Comparison of ENCODE assay signal across 25 mouse cellular contexts in the genomic region with DNA sequence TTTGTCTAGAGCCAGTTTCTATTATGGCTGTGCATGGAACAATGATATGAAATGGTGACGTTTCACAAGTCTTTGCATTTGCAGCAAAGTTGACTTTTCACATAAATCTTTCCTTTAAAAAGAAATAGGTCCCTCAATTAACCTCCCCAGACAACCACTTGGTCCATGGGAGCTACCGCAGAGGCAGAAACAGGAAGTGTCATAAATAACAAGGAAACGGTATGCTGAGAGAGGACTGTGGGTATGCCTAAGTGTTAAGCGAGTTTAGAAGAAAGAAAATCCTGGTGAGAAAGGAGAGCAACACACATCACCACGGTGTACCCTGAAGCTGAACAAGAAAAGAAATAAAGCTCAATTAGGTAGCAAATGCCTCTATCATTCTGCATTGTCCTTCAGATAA.
DNase-seq lines count a peak whose midpoint lies in the region; ATAC-seq and TF ChIP-seq lines count a peak whose summit lies in the region.
"Had no signal": no experiment of that assay in that cellular context is flagged by ENCODE, and none has a peak within 500 bp of the region (broad histone marks: within the 10 kb centered on the region; RNA-seq: fewer than 3 reads in every experiment).

No protein-coding gene starts in this region.

- no peaks in the 10 kb centered on the region for H3K9me3 ChIP-seq in lung, postnatal 0 days (ENCODE audit: low read length)
- no peaks in the 10 kb centered on the region for H3K9me3 ChIP-seq in forebrain, embryonic 14.5 days (replicated peaks; ENCODE audit: control insufficient read depth, low read length)
- H3K9me3 ChIP-seq: forebrain, embryonic 12.5 days; heart, embryonic 12.5 days; heart, embryonic 15.5 days; intestine, embryonic 15.5 days had no signal

- no peak for TF ChIP-seq CTCF in lung, postnatal 0 days (IDR thresholded peaks at IDR 0.05)
- no peak for TF ChIP-seq CTCF in lung, adult 2 months (IDR thresholded peaks at IDR 0.05; ENCODE audit: insufficient read depth, low read length)

- no peaks in the 10 kb centered on the region for H3K36me3 ChIP-seq in lung, postnatal 0 days (ENCODE audit: insufficient read depth, low read length)
- no peaks in the 10 kb centered on the region for H3K36me3 ChIP-seq in forebrain, embryonic 14.5 days (ENCODE audit: control insufficient read depth, insufficient read depth, low read length)
- H3K36me3 ChIP-seq: forebrain, embryonic 12.5 days; heart, embryonic 12.5 days; heart, embryonic 15.5 days; intestine, embryonic 15.5 days had no signal

- ATAC-seq in lung, postnatal 0 days, result no peak
- ATAC-seq in common myeloid progenitor, adult 5-6 weeks (replicated peaks; ENCODE audit: low read depth, poor library complexity, severe bottlenecking), result peak; percentile 91
- peak; percentile 89 for ATAC-seq in megakaryocyte, adult 5-6 weeks (ENCODE audit: poor library complexity, severe bottlenecking)
- ATAC-seq in erythroid progenitor cell, adult 5-6 weeks (replicated peaks; ENCODE audit: low FRiP score, poor library complexity, severe bottlenecking), result no peak
- ATAC-seq in forebrain, embryonic 14.5 days, result no peak
- ATAC-seq: forebrain, embryonic 16.5 days; hindbrain, embryonic 16.5 days; intestine, embryonic 15.5 days had no signal

- DNase-seq in lung, postnatal 0 days (ENCODE audit: low spot score), result peak; percentile 16
- DNase-seq in lung, adult 2 months, result no peak
- DNase-seq in B cell, adult 2 months, result no peak
- DNase-seq in forebrain, embryonic 14.5 days (ENCODE audit: low spot score), result no peak
- DNase-seq: adrenal gland, adult 2 months; adrenal gland, postnatal 14 days; cerebellum, adult 11 months; cerebellum, adult 2 months; cerebellum, adult 9-11 months; cerebellum, postnatal 36 days; gastrocnemius, adult 2 months; gastrocnemius, postnatal 14 days; heart, adult 18-20 months; heart, postnatal 10 days; heart, postnatal 36 days; kidney, adult 11 months had no signal

- TF ChIP-seq POLR2A in lung, adult 2 months (IDR thresholded peaks at IDR 0.05; ENCODE audit: borderline replicate concordance, extremely low read depth, low read depth, low read length), result no peak

- no peak overlapping the region for H3K4me2 ChIP-seq in lung, postnatal 0 days (replicated peaks; ENCODE audit: low read depth, low read length)
- no peak overlapping the region for H3K4me2 ChIP-seq in forebrain, embryonic 14.5 days (ENCODE audit: low read length)
- H3K4me2 ChIP-seq: forebrain, embryonic 12.5 days; heart, embryonic 12.5 days; heart, embryonic 15.5 days; intestine, embryonic 15.5 days had no signal

- TF ChIP-seq EP300 in lung, postnatal 0 days (IDR thresholded peaks at IDR 0.05), result no peak

- no peak overlapping the region for H3K9ac ChIP-seq in lung, postnatal 0 days (replicated peaks; ENCODE audit: low read depth)
- no peak overlapping the region for H3K9ac ChIP-seq in forebrain, embryonic 14.5 days (ENCODE audit: low read length)
- H3K9ac ChIP-seq: forebrain, embryonic 12.5 days; heart, embryonic 12.5 days; heart, embryonic 15.5 days; intestine, embryonic 15.5 days had no signal

- WGBS in lung, postnatal 0 days, result 50% methylated on average over 5 of the region's 5 CpGs
- 36% methylated on average over 5 of the region's 5 CpGs for WGBS in lung, adult 2 months
- WGBS in forebrain, embryonic 14.5 days, result 84% methylated on average over 5 of the region's 5 CpGs

- H3K4me3 ChIP-seq in lung, postnatal 0 days (ENCODE audit: low read depth, low read length), result no peak overlapping the region
- no peak overlapping the region for H3K4me3 ChIP-seq in lung, adult 2 months (replicated peaks; ENCODE audit: extremely low read depth, low read depth, low read length)
- H3K4me3 ChIP-seq in forebrain, embryonic 14.5 days (ENCODE audit: low read depth, low read length), result no peak overlapping the region
- H3K4me3 ChIP-seq: forebrain, embryonic 12.5 days; gastrocnemius, adult 2 months; heart, embryonic 12.5 days; heart, embryonic 15.5 days; intestine, embryonic 15.5 days had no signal

- H3K27me3 ChIP-seq in lung, postnatal 0 days (replicated peaks; ENCODE audit: insufficient read depth, low read length), result no peaks in the 10 kb centered on the region
- H3K27me3 ChIP-seq in forebrain, embryonic 14.5 days (replicated peaks; ENCODE audit: control insufficient read depth, insufficient read depth, low read length), result no peaks in the 10 kb centered on the region
- H3K27me3 ChIP-seq: forebrain, embryonic 12.5 days; heart, embryonic 12.5 days; heart, embryonic 15.5 days; intestine, embryonic 15.5 days had no signal

- no peaks in the 10 kb centered on the region for H3K4me1 ChIP-seq in lung, postnatal 0 days (ENCODE audit: insufficient read depth, low read depth, low read length)
- H3K4me1 ChIP-seq in lung, adult 2 months (ENCODE audit: control insufficient read depth, insufficient read depth, low read length), result no peaks in the 10 kb centered on the region; the same call in 1 of the 2 replicates
- no peaks in the 10 kb centered on the region for H3K4me1 ChIP-seq in forebrain, embryonic 14.5 days (ENCODE audit: control insufficient read depth, insufficient read depth, low read length)
- H3K4me1 ChIP-seq: forebrain, embryonic 12.5 days; heart, embryonic 12.5 days; heart, embryonic 15.5 days; intestine, embryonic 15.5 days had no signal

- no peak overlapping the region for H3K27ac ChIP-seq in lung, postnatal 0 days (ENCODE audit: low read length)
- no peak overlapping the region for H3K27ac ChIP-seq in forebrain, embryonic 14.5 days (ENCODE audit: low read depth, low read length)
- H3K27ac ChIP-seq: forebrain, embryonic 12.5 days; gastrocnemius, adult 2 months; heart, embryonic 15.5 days; intestine, embryonic 15.5 days had no signal

Comparison
In these comparisons a context has a peak if more than half of its experiments do, and no peak if none do; other contexts are left out.
1. ATAC-seq: peak in common myeloid progenitor, adult 5-6 weeks (single experiment) and megakaryocyte, adult 5-6 weeks (single experiment); none in lung, postnatal 0 days (single experiment), erythroid progenitor cell, adult 5-6 weeks (single experiment) and forebrain, embryonic 14.5 days (single experiment).